Mouse (Mus musculus): ENCODE data around the gene Chmp6.
A peak's percentile ranks its signal among the peaks of the same experiment; 100 is the strongest.

Chmp6 gene

GRCm38 (mm10) chr11:119939073-119939710, 26.0 kb downstream of the Chmp6 start:
- no peak for DNase-seq

GRCm38 (mm10) chr11:119939711-119940106, 26.5 kb downstream of the Chmp6 start:
- DNase-seq, result no peak

DNA sequence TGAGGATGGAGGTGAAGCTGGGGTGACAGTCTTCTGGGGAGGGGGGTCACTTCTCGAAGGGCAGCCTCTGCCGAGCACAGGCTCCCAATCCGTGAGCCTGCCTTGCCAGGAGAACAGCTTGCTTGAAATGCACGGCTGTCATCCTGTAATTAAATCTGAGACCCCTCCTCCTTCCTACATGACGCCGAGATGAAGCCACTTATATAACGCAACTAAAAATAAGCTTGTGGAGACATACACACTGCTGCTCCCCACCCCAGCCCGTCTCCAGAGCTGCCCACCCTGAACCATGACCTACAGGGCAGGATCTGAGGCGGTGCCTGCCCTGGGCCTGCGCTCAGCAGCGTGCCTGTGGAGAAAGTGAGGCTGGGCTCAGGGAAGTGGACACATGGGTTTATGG, 26.9 kb downstream of the Chmp6 start:
- peak; percentile 50 for DNase-seq

DNA sequence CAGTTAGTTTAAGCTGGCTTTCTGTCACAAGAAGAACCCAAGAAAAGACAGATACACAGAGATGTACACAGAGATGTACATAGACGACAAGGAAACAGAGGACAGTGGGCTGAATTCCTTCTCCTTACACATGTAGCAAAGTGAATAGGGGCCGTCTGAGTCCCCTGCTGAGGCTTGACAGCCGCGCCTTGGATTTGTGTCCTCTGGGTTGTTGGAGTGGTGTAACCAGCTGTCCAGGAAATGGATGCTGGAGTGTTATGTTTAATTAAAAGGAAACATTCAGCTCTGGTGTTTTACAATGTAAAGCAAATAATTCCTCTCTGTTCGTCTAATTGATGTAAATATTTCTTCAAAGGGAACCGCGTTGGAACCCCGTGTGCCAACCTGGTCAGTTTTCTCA, 28.6 kb downstream of the Chmp6 start:
- DNase-seq, result no peak

DNA sequence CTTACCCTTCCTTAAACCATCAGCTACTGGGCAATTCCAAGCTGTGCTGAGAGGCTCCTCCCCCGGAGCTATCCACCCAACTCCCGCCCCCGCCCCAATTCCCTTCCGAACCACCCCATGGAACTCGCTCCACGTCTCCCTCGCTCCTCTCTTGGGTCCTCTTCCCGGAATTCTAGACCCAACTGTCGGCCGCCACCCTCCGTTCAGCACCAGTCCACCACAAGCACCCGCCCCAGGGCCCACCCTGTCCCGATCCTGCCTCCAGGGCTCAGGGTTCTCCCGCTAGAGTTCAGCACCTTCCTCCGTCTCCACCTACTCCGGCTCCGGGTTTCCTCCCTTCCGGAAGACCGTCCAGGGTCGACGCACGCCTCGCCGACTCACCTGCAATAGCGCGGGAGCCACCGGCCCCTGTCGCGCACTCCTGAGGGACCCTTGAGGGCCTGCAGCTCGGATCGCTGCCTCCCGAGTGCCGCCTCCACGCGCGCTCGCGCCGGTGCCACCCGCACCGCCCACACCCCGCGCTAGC, 29.0 kb downstream of the Chmp6 start:
- DNase-seq, result no peak

DNA sequence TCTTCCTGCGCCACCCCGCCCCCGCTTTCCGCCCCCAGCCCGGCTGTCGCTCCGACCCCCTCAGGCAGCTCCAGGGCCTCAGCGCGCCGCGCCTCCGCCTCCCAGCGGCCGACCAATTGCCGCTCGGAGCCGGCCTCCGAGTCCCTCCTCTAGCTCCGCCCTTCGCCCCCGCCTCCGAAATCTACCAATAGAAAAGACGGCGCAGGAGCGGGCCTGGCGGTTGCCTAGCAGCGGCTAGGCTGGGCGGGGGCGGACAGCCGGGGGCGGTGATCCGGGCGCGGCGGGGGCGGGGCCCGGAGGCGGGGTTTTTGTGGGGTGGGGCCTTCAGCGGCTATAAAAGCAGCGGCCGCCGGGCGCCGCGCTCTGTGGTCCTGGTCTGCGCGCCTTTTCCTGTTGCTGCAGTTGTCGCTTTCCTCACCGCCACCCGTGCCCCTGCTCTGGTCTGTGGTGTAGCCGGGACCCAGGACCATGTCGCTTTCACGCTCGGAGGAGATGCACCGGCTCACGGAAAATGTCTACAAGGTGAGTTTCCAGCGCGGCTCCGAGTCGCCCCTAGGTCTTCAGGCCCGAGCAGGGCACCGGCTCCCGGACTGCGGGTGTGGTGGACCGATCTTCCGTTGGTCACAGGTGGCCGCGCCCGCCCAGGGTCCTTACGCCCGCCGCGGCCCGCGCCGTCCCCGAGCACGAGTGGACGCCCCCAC, 29.6 kb downstream of the Chmp6 start, which contains the start of gene Baiap2:
Baiap2 (plus strand) TSS at position 37 of the 701 bp plus-strand sequence.
- DNase-seq, result peak; percentile 99

- no peak for DNase-seq
These were observed 30.3 kb downstream of the Chmp6 start for GRCm38 (mm10) chr11:119943428-119943988.

GRCm38 (mm10) chr11:119945343-119945742, 32.1 kb downstream of the Chmp6 start:
- DNase-seq, result no peak

GRCm38 (mm10) chr11:119947426-119947825, 34.2 kb downstream of the Chmp6 start:
- DNase-seq, result no peak

DNA sequence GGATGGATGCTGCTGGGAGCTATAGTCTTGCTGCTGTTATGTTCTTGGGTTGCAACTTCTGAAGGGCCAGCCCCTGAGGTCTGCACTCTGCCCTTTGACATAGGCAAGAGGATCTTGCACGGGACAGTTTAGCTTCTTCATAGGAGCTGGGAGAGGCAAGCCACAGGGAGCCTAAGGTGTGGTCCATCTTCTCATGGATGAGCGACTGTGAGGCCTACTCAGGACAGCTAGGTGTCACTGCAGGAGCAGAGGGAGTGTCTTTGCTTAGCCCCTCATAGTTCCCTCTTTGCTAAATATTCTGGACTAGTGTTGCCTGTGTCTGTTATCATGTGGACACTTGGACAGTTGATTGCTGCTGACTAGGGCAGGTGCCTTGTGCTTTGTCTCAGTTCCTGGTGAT, 34.7 kb downstream of the Chmp6 start:
- no peak for DNase-seq

- DNase-seq, result no peak
These were observed 35.1 kb downstream of the Chmp6 start for GRCm38 (mm10) chr11:119948305-119948704.

- no peak for DNase-seq
These were observed 35.6 kb downstream of the Chmp6 start for GRCm38 (mm10) chr11:119948803-119949202.

GRCm38 (mm10) chr11:119950535-119950934, 37.3 kb downstream of the Chmp6 start:
- DNase-seq, result no peak

DNA sequence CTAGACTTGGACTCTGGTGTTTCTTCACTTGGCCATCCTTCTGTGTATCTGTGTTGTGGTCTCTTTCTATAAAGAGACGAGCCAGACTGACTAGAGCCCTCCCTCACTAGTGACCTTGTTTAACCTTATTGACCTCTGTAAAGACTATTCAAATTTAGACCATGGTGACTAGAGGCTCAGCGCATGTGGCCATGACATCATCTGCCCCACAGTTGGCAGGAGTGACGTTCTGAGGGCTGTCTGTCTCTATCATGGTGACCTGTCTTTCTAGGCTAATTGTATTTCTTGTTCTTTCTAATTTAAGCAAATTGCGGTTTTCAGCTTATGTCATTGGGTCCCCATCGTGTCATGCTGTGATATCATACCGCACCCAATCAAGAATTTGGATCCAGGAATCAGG, 38.1 kb downstream of the Chmp6 start:
- no peak for DNase-seq

- no peak for DNase-seq
These were observed 39.4 kb downstream of the Chmp6 start for GRCm38 (mm10) chr11:119952429-119953224.

- no peak for DNase-seq
These were observed 41.0 kb downstream of the Chmp6 start for GRCm38 (mm10) chr11:119954233-119954632.

DNA sequence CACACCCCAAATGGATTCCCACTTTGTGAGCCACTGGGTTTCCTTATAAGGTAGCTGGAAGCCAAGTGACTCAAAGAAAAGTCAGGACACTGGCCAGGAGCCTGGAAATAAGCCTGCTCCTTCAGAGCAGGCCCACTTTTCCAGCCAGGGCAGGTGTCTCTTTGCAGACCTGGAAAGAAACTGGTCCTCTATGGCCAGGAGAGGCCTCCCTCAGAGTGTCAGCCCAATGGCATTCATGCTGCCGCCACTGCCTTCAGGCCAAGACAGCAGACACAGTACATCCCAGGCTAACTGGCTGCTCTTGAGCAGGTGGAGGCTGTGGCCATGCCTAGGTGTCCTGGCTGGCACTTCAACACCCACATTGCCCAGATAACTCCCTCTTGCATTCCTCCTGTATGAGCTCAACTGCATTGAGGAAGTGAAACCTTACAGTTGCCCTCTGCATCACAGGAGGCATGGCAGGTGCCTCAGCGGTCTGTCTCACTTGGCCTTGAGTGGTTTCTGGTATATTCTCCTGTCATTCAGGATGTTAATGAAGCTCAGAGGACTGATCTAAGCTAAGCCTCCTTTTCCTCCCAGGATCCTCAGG, 41.6 kb downstream of the Chmp6 start:
- no peak for DNase-seq

DNA sequence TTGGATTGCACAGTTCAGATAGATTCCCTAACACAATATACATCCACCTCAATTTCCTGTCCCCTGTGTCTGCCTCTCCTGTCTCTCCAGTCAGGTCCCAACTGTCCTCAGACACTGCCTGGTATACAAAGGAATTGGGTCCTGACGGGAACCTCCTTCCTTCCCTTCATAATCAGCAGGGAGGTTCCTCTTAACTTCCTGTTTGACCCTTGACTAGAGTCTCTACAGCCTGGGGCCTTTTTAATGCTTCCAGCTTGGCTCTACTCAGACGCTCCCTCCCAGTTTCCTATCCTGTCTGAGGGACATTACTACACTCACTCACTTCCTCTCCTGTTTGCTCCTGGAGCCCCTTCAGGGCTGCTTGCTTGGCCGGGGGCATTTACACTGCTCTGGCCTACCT, 42.2 kb downstream of the Chmp6 start:
- DNase-seq, result no peak

DNA sequence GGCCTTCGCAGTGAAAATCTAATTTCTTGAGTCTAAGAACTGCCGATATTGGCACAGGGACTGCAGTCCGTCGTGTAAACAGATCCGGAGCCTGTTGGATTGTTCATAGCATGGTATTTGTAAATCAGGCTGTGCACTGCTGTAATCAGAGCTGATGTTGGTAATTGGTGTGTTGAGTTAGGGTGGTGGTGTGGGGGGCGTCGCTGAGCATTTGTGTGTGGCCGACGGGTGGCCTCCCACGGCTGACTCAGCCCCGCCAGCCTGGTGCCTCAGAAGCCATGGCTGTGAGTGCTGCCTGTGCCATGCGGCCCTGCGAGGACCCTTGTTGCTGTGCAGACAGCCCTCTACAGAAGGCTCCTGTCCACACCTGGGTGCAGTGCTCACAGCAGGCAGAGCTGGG, 43.3 kb downstream of the Chmp6 start:
- no peak for DNase-seq

- DNase-seq, result no peak
These were observed 45.6 kb downstream of the Chmp6 start for GRCm38 (mm10) chr11:119958856-119959255.

DNA sequence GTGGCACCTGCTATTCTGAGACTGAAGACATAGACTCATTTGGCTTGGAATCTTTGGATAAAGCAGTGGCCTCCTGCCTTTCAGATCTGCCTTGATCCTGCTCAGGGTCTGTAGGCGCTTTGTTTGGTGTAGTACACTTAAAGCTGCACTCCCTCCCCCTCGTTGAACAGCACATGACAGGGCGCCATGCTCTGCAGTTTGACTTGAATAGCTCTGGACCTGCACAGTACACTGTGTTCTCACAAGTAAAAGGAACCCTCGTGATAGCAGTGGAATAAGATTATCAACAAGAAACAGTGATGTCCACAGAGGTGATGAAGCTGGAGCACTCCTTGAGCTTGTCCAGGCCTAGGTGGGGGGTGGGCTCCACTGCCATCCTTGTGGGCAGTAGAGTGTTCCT, 46.5 kb downstream of the Chmp6 start:
- DNase-seq, result no peak

GRCm38 (mm10) chr11:119960671-119961070, 47.4 kb downstream of the Chmp6 start:
- DNase-seq, result no peak

- DNase-seq, result no peak
These were observed 48.3 kb downstream of the Chmp6 start for GRCm38 (mm10) chr11:119961511-119961910.

Measured in right cerebral cortex, postnatal 25 days (tissue).